Mouse (Mus musculus): ENCODE results near the gene Cldn10.
"Not testable (repeated sequence)": the region's sequence is repeated elsewhere in the genome, so short reads cannot be mapped to it uniquely, and the experiment has no call there.

Cldn10 gene

GRCm38 (mm10) chr14:118782241-118782640, 5.5 kb upstream of the Cldn10 start:
- DNase-seq (ENCODE audit: low read depth), result no peak

GRCm38 (mm10) chr14:118783326-118783935, 4.3 kb upstream of the Cldn10 start:
- no peak for DNase-seq (ENCODE audit: low read depth)

- DNase-seq (ENCODE audit: low read depth), result no peak
Observed at GRCm38 (mm10) chr14:118790217-118790616, 2.5 kb downstream of the Cldn10 start.

- no peak for DNase-seq (ENCODE audit: low read depth)
Observed at GRCm38 (mm10) chr14:118792957-118793356, 5.2 kb downstream of the Cldn10 start.

- DNase-seq (ENCODE audit: low read depth), result no peak
Observed at GRCm38 (mm10) chr14:118793416-118793815, 5.7 kb downstream of the Cldn10 start.

GRCm38 (mm10) chr14:118794196-118794595, 6.5 kb downstream of the Cldn10 start:
- no peak for DNase-seq (ENCODE audit: low read depth)

- no peak for DNase-seq (ENCODE audit: low read depth)
Observed at GRCm38 (mm10) chr14:118794893-118795292, 7.2 kb downstream of the Cldn10 start.

- DNase-seq (ENCODE audit: low read depth), result no peak
Observed at GRCm38 (mm10) chr14:118795915-118796693, 8.4 kb downstream of the Cldn10 start.

- no peak for DNase-seq (ENCODE audit: low read depth)
Observed at GRCm38 (mm10) chr14:118796694-118797058, 9.0 kb downstream of the Cldn10 start.

GRCm38 (mm10) chr14:118797270-118797669, 9.6 kb downstream of the Cldn10 start:
- no peak for DNase-seq (ENCODE audit: low read depth)

- DNase-seq (ENCODE audit: low read depth), result no peak
Observed at GRCm38 (mm10) chr14:118799918-118800317, 12.2 kb downstream of the Cldn10 start.

- no peak for DNase-seq (ENCODE audit: low read depth)
Observed at GRCm38 (mm10) chr14:118803936-118804335, 16.2 kb downstream of the Cldn10 start.

GRCm38 (mm10) chr14:118804351-118804750, 16.6 kb downstream of the Cldn10 start:
- DNase-seq (ENCODE audit: low read depth), result no peak

GRCm38 (mm10) chr14:118807653-118808052, 19.9 kb downstream of the Cldn10 start:
- DNase-seq (ENCODE audit: low read depth), result no peak

- DNase-seq (ENCODE audit: low read depth), result not testable (repeated sequence)
Observed at GRCm38 (mm10) chr14:118808183-118808582, 20.5 kb downstream of the Cldn10 start.

- DNase-seq (ENCODE audit: low read depth), result no peak
Observed at GRCm38 (mm10) chr14:118809686-118810085, 22.0 kb downstream of the Cldn10 start.

- not testable (repeated sequence) for DNase-seq (ENCODE audit: low read depth)
Observed at GRCm38 (mm10) chr14:118811256-118811655, 23.5 kb downstream of the Cldn10 start.

GRCm38 (mm10) chr14:118813111-118813510, 25.4 kb downstream of the Cldn10 start:
- no peak for DNase-seq (ENCODE audit: low read depth)

- DNase-seq (ENCODE audit: low read depth), result no peak
Observed at GRCm38 (mm10) chr14:118816503-118816902, 28.8 kb downstream of the Cldn10 start.

GRCm38 (mm10) chr14:118820111-118820510, 32.4 kb downstream of the Cldn10 start:
- DNase-seq (ENCODE audit: low read depth), result peak; percentile 27

- no peak for DNase-seq (ENCODE audit: low read depth)
Observed at GRCm38 (mm10) chr14:118822816-118823215, 35.1 kb downstream of the Cldn10 start.

- DNase-seq (ENCODE audit: low read depth), result no peak
Observed at GRCm38 (mm10) chr14:118823313-118823712, 35.6 kb downstream of the Cldn10 start.

GRCm38 (mm10) chr14:118826346-118826745, 38.6 kb downstream of the Cldn10 start:
- DNase-seq (ENCODE audit: low read depth), result no peak

Measured in fibroblast of lung, adult 2 months (primary cell).